Mouse (Mus musculus): Measurements from ENCODE around the gene Pnliprp1. TPM values are rescaled to one million over a fixed set of nuclear protein-coding genes. Genes with fewer than 3 reads are reported as not detected.

Gene Pnliprp1
- total RNA-seq (2021): 1,000 to 10,000 TPM in 1 of 2 experiments, 1 to 10 TPM in 1; 3.4 to 2,030 TPM
- long read RNA-seq, experiment 1, partial matches to known transcripts: 1 of 1 reads
- long read RNA-seq, experiment 1, other reads (novel, unspliced or antisense): 0 of 1 reads
- long read RNA-seq, experiment 2, transcript Pnliprp1-201 (13 exons, 1,619 nt): major isoform, 356 of 523 reads
- long read RNA-seq, experiment 2, partial matches to known transcripts: 85 of 523 reads
- long read RNA-seq, experiment 2, other reads (novel, unspliced or antisense): 82 of 523 reads

GRCm38 (mm10) chr19:58728445-58729031 lies at the start of gene Pnliprp1:
Gene Pnliprp1 (plus strand): TSS chr19:58728887.
- no peak for DNase-seq (ENCODE audit: low spot score in 2 of 2)

- DNase-seq (ENCODE audit: low spot score in 2 of 2): no peak
Measured at GRCm38 (mm10) chr19:58688933-58689332, 39.8 kb upstream of the Pnliprp1 start.

GRCm38 (mm10) chr19:58695314-58695713 lies 33.4 kb upstream of the Pnliprp1 start:
- DNase-seq (ENCODE audit: low spot score in 2 of 2): no peak

GRCm38 (mm10) chr19:58696235-58696634 lies 32.5 kb upstream of the Pnliprp1 start:
- no peak for DNase-seq (ENCODE audit: low spot score in 2 of 2)

- DNase-seq (ENCODE audit: low spot score in 2 of 2): no peak
Measured at GRCm38 (mm10) chr19:58704556-58704955, 24.1 kb upstream of the Pnliprp1 start.

- no peak for DNase-seq (ENCODE audit: low spot score in 2 of 2)
Measured at GRCm38 (mm10) chr19:58708611-58709010, 20.1 kb upstream of the Pnliprp1 start.

- no peak for DNase-seq (ENCODE audit: low spot score in 2 of 2)
Measured at GRCm38 (mm10) chr19:58717925-58718324, 10.8 kb upstream of the Pnliprp1 start.

GRCm38 (mm10) chr19:58720439-58720838 lies 8.2 kb upstream of the Pnliprp1 start:
- no peak for DNase-seq (ENCODE audit: low spot score in 2 of 2)

- DNase-seq (ENCODE audit: low spot score in 2 of 2): no peak
Measured at GRCm38 (mm10) chr19:58726551-58726950, 2.1 kb upstream of the Pnliprp1 start.

GRCm38 (mm10) chr19:58727756-58728155 lies 931 bp upstream of the Pnliprp1 start:
- no peak for DNase-seq (ENCODE audit: low spot score in 2 of 2)

- DNase-seq (ENCODE audit: low spot score in 2 of 2): no peak
Measured at GRCm38 (mm10) chr19:58733216-58733615, 4.5 kb downstream of the Pnliprp1 start.

GRCm38 (mm10) chr19:58738111-58738510 lies 9.4 kb downstream of the Pnliprp1 start:
- DNase-seq (ENCODE audit: low spot score in 2 of 2): no peak

- DNase-seq (ENCODE audit: low spot score in 2 of 2): no peak
Measured at GRCm38 (mm10) chr19:58741036-58741435, 12.3 kb downstream of the Pnliprp1 start.

- DNase-seq (ENCODE audit: low spot score in 2 of 2): no peak
Measured at GRCm38 (mm10) chr19:58742711-58743110, 14.0 kb downstream of the Pnliprp1 start.

GRCm38 (mm10) chr19:58743736-58744135 lies 15.0 kb downstream of the Pnliprp1 start:
- DNase-seq (ENCODE audit: low spot score in 2 of 2): no peak

- DNase-seq (ENCODE audit: low spot score in 2 of 2): no peak
Measured at GRCm38 (mm10) chr19:58747498-58748000, 18.9 kb downstream of the Pnliprp1 start.

- DNase-seq (ENCODE audit: low spot score in 2 of 2): no peak
Measured at GRCm38 (mm10) chr19:58750822-58751221, 22.1 kb downstream of the Pnliprp1 start.

GRCm38 (mm10) chr19:58751504-58751903 lies 22.8 kb downstream of the Pnliprp1 start:
- no peak for DNase-seq (ENCODE audit: low spot score in 2 of 2)

- no peak for DNase-seq (ENCODE audit: low spot score in 2 of 2)
Measured at GRCm38 (mm10) chr19:58758871-58759270, 30.2 kb downstream of the Pnliprp1 start.

- no peak for DNase-seq (ENCODE audit: low spot score in 2 of 2)
Measured at GRCm38 (mm10) chr19:58759423-58759822, 30.7 kb downstream of the Pnliprp1 start, which contains the start of gene Pnliprp2. Gene Pnliprp2 (plus strand): TSS chr19:58759719.

- DNase-seq (ENCODE audit: low spot score in 2 of 2): no peak
Measured at GRCm38 (mm10) chr19:58762316-58762715, 33.6 kb downstream of the Pnliprp1 start.

GRCm38 (mm10) chr19:58762848-58763541 lies 34.3 kb downstream of the Pnliprp1 start:
- peak; percentile 28 to 30 for DNase-seq (ENCODE audit: low spot score in 2 of 2)

Measured in adrenal gland, postnatal 4 days (tissue).